Mouse (Mus musculus): ENCODE results near the gene Etnk1. TPM values are rescaled to one million over a fixed set of nuclear protein-coding genes. Genes with fewer than 3 reads are reported as not detected.

Etnk1 gene
- total RNA-seq, 2 experiments from 2014 or later: 15.1 to 21.7 TPM

DNA sequence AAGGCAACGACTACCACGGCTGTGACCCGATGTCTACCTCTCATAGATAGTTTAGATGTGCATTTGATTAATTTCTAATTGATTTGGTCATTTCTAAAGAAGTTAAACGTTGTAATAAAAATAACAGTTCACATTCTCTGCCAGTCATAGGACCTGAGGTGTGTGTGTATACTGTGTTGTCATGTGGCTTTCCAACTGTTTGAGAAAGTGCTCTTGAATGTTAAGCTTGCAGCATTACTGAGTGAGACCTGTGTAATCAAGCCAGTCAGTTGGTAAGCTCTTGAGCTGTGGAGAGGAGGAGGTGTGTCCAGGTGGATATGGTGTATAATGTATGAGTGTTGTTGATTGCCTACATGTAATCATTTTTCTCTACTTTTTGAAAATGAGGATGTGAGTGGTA is 12.2 kb downstream of the Etnk1 start:
- no peak overlapping the region for H3K27ac ChIP-seq
- no peak for DNase-seq
- intact Hi-C loops (cut with DNase I): loop anchor here (10.0 kb wide), 1 partner anchor 144 kb away; no protein-coding TSS in a partner anchor
- no peak for TF ChIP-seq CTCF (IDR thresholded peaks at IDR 0.05)
- H3K4me3 ChIP-seq: no peak overlapping the region

DNA sequence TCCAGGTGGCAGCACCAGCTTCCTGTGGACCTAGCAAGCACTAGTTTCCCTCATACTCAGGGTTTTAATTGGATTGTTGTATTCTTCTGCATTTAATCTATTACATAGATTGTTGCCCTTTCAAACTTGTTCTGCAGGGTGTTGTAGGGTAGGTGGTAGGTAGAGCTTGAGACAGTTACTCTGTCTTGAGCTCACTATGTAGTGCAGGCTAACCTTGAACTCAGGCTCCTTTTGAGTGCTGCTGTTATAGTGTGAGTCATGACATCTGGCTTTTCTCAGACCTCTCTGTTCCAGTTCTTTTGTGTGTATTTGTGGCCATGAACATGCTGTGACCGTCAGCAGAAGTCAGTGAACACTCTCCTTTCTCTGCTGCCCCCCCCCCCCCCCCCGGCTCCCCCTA is 12.7 kb downstream of the Etnk1 start:
- intact Hi-C loops (cut with DNase I): loop anchor here (10.0 kb wide), 1 partner anchor 145 kb away; no protein-coding TSS in a partner anchor
- Histone ChIP-seq H3K27ac (no peak overlapping the region), H3K4me3 (no peak overlapping the region)
- no peak for DNase-seq
- no peak for TF ChIP-seq CTCF (IDR thresholded peaks at IDR 0.05)

DNA sequence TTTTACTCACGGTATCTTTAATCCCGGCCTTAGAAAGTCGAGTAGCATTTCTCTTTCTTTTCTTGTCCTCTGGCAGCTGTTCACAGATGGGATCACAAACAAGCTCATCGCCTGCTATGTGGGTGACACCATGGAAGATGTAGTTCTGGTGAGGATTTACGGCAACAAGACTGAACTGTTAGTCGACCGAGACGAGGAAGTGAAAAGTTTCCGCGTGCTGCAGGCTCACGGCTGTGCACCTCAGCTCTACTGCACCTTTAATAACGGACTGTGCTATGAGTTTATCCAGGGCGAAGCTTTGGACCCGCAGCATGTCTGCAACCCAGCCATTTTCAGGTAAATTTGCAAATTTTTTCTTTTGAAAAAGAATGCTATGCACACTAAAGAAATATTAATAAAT is 13.5 kb downstream of the Etnk1 start:
- Histone ChIP-seq H3K4me3 (no peak overlapping the region), H3K27ac (no peak overlapping the region)
- no peak for DNase-seq
- TF ChIP-seq CTCF (IDR thresholded peaks at IDR 0.05): no peak
- intact Hi-C loops (cut with DNase I): no loop called here

DNA sequence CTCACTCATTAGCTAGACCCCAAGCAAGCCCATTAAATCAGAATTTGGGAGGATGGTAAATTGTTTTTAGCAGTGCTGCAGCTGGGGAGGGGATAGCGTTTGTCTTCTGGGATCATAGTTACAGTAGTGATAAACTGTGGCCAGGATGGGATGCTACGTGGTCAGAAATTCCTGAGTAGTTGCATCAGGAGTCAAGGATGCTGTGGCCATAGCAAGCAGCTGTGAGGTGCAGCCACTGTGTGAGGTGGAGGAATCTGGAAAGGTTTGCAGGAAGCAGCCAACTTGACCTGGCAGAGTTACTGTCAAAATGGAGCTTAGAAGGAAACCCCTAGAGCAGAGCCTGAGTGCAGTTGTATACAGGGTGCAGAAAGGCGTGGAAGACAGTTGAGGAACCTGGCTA is 17.1 kb downstream of the Etnk1 start:
- no peak for DNase-seq

DNA sequence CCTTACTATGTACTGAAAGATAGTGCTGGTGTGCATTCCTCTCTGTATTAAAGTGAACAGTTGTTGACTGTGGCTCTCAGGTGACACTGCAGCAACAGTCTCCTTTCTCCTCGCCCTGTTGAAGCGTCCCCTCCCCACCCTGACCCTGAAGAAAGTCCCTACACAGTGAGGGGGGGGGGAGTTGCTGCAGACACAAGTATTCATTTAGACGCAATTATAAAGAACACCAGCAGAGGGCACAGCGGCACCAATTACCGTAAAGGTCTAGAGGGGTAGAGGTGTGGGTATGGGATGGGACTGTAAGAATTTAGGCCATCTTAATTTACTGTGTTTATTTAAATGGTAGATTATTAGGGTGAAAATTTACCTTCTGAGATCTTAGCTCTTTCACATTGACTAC is 17.7 kb downstream of the Etnk1 start:
- Histone ChIP-seq H3K27ac (no peak overlapping the region), H3K4me3 (no peak overlapping the region)
- intact Hi-C loops (cut with DNase I): no loop called here
- DNase-seq: no peak
- peak; percentile 48 for TF ChIP-seq CTCF (IDR thresholded peaks at IDR 0.05)

More for the DNA sequence above, 17.1 kb downstream of the Etnk1 start:
- intact Hi-C loops (cut with DNase I): no loop called here
- TF ChIP-seq CTCF (IDR thresholded peaks at IDR 0.05): no peak
- no peak overlapping the region for H3K4me3 ChIP-seq
- no peak overlapping the region for H3K27ac ChIP-seq

DNA sequence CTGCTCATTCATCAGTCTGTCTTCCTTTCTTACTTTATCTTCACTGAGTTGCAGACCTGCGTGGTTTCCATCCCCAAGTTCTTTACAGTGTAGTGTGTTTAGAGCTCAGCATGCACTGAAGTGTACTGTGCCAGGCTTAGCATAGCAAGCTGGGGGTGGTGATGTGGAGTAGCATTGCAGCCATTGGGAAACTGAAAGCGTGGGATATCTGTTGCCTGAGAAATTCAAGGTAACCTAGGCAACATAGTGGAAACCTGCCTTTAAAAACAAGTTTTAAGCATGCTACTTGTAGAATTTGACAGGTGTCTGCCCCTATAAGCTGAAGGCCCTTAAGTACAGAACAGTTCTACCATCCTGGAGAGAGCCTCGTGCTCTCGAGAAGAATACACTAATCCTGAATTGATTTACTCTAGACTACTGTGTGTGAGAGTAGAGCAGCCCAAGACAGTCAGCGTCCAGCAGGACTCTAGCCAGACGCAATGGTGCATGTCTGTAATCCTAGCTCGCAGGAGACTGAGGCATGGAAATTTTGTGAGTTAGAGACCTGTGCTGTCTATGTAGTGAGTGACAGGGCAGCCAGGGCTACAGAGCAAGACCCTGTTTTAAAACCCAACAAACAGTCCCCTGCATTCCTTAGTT is 23.9 kb downstream of the Etnk1 start:
- DNase-seq: no peak
- Histone ChIP-seq H3K27ac (no peak overlapping the region), H3K4me3 (no peak overlapping the region)
- no peak for TF ChIP-seq CTCF (IDR thresholded peaks at IDR 0.05)
- intact Hi-C loops (cut with DNase I): no loop called here

DNA sequence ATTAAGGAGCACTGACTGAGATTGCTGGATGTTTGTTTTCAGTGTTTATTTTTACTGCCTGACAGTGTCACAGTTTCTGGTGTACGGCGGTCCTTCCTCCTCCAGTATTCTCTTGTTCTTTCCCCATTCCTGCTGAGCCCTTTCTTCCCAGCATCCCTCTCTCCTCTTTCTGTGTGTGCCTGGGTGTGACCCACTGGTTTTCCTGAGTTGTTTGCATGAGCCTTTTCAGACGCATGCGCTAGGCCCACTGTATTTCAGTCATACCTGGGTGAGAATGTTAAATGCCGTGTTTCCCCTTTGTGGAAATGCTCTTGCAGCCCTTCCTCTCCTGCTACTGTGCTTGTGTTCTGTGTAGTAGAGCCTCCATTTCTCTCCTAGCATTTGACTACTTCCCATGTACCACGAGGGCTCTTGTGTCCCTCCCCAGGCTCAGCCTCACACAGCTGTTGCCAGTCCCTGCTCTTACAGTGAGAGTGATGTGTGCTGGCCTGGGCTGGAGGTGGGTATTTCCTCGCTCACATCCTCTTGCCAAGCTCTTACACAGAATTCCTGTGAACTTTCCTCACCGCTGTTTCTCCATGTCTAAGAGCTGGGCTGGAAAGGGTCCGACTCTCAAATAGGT is 24.6 kb downstream of the Etnk1 start:
- DNase-seq: no peak
- intact Hi-C loops (cut with DNase I): no loop called here
- no peak for TF ChIP-seq CTCF (IDR thresholded peaks at IDR 0.05)
- H3K27ac ChIP-seq: no peak overlapping the region
- no peak overlapping the region for H3K4me3 ChIP-seq

DNA sequence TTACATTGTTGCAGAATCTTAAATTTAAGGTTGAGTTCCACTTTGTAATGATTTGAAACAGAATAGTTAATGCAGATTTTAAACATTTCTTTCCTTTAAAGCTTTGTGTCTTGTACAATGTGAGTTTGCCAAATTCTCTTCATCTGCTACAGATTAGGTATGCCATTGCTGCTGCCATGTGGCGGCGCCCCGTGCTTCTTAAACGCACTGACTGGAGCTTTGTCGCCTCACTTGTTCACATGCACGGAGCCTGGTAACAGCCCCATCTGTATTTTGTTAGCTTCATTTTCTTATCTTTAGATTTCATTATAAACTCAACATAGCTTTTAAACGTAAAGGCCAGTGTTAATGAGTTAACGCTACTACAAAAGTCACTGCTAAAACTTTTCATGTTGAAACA is 25.7 kb downstream of the Etnk1 start:
- TF ChIP-seq CTCF (IDR thresholded peaks at IDR 0.05): no peak
- H3K27ac ChIP-seq: no peak overlapping the region
- no peak overlapping the region for H3K4me3 ChIP-seq
- intact Hi-C loops (cut with DNase I): no loop called here
- DNase-seq: no peak

DNA sequence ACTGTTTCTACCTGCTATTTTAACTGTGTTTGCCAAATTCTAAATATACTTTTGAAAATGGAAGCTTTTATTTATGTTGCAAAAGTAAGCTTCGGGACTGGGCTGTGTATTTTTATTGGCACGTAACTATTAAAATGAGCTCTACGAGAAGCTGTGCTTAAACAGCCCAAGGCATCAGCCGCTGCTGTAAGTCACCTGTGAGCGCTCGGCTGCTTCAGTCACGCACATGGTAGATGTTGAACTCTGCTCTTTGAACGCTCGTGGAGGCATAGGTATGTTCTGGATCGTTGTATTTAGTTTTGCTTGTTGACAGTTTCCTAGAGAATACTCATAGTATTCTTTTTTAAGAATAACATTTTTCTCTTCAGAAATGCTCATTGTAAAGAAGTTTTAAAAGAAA is 26.1 kb downstream of the Etnk1 start:
- H3K27ac ChIP-seq: no peak overlapping the region
- no peak for TF ChIP-seq CTCF (IDR thresholded peaks at IDR 0.05)
- intact Hi-C loops (cut with DNase I): no loop called here
- H3K4me3 ChIP-seq: no peak overlapping the region
- DNase-seq: no peak

DNA sequence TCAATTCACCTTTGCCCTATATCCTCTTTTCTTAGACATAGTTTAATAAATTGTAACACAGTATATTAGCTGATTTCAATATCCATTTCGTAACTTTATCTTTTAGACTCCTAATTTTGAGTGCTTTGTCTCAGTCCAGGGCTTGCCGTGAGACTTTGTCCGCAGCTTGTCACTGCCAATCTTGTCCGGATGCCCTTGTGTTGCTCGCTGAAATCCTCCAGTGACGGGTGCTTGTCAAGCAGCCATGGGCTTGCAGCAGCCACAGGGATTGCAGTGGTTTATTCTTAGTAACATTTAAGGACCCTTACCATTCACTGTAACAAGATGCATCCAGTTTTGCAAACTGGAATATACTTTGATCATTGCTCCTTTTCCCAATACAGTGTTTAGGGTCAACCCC is 26.6 kb downstream of the Etnk1 start:
- DNase-seq: no peak
- Histone ChIP-seq H3K4me3 (no peak overlapping the region), H3K27ac (no peak overlapping the region)
- no peak for TF ChIP-seq CTCF (IDR thresholded peaks at IDR 0.05)
- intact Hi-C loops (cut with DNase I): no loop called here

DNA sequence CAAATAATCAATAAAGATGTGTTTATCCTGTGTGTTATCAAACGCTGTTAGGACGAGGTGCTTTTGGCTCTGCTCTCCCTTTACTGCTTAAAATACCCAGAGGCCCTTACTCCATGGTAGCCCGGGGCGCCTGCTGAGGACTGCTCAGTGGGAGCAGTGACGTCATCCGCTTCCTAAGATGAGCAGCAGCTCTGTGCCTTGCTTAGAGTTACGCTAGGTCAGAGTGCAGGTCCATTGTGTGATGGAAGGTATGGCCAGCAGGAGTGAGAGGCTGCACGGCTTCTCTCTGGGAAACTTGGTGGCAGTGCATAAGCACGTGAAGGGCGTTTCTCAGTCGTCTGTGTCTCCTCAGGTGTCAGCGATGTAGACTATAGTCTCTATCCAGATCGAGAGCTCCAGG is 30.0 kb downstream of the Etnk1 start:
- H3K4me3 ChIP-seq: no peak overlapping the region
- no peak for TF ChIP-seq CTCF (IDR thresholded peaks at IDR 0.05)
- intact Hi-C loops (cut with DNase I): no loop called here
- no peak for DNase-seq
- H3K27ac ChIP-seq: no peak overlapping the region

DNA sequence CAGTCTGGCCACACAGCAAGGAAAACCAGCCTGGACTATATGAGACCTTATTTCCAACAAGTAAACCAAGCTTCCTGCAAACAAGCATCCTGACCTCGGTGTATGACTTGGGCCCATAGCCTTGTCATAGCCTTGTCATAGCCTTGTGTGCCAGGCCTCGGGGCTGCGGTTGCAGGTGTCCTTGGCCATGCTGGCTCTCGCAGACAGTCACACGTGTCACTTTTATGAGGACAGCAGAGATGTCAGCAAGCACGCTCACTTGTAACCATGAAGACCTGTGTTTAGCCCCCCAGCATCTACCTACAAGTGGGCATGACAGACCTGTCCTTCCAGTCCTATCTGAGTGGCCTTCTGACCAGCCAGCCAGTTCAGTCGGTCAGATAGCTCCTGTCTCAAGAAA is 31.4 kb downstream of the Etnk1 start:
- Histone ChIP-seq H3K4me3 (no peak overlapping the region), H3K27ac (no peak overlapping the region)
- intact Hi-C loops (cut with DNase I): no loop called here
- no peak for DNase-seq
- TF ChIP-seq CTCF (IDR thresholded peaks at IDR 0.05): no peak

DNA sequence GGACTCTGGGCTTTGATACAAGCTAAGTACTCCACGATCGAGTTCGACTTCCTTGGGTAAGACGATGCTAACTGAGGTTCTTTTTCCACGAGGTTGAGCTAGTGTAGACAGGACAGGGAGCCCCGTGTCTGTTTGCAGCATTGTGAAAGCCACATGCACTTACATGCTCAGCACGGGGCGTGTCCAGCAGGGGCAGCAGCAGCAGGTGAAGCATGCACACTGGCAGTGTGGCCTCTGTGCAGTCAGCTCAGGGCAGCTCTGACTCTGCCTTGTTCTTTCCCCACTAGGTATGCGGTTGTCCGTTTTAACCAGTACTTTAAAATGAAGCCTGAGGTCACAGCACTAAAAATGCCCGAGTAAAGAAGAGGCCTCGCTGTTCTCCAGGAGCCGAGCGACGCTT is 36.1 kb downstream of the Etnk1 start:
- DNase-seq: no peak
- no peak overlapping the region for H3K4me3 ChIP-seq
- intact Hi-C loops (cut with DNase I): no loop called here
- no peak overlapping the region for H3K27ac ChIP-seq
- no peak for TF ChIP-seq CTCF (IDR thresholded peaks at IDR 0.05)

DNA sequence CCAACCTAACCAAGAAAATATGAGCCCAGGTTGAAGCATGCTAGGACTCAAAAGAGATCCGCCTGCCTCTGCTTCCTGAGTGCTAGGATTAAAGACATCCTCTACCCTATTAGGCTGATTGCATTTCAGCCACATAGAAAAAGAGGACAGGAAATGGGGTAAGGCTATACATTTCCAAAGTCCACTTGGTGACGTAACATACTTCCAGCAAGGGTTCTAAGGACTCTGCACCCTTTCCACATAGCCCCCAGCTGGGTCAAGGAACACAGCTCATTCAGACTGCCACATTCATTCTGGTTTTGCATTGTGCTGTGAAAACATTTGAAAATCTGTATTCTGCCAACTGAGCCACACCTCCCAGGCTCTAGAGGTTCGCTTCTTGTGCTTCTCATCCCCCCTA is 41.9 kb downstream of the Etnk1 start:
- H3K27ac ChIP-seq: no peak overlapping the region
- H3K4me3 ChIP-seq: no peak overlapping the region
- TF ChIP-seq CTCF (IDR thresholded peaks at IDR 0.05): no peak
- intact Hi-C loops (cut with DNase I): no loop called here
- no peak for DNase-seq
